Mouse (Mus musculus): ENCODE data around the gene Stk39.

- TF ChIP-seq POLR2A (IDR thresholded peaks at IDR 0.05; ENCODE audit: control insufficient read depth, extremely low read depth, insufficient read depth, low read length, poor library complexity) (no peak), CTCF (IDR thresholded peaks at IDR 0.05; ENCODE audit: borderline replicate concordance, control insufficient read depth, extremely low read depth, insufficient read depth, low read length, poor library complexity) (no peak)
Observed at GRCm38 (mm10) chr2:68434576-68434975, 37.5 kb downstream of the Stk39 start.

Data from thymus, adult 2 months (tissue).